Mouse (Mus musculus) gastrocnemius, adult 2 months (tissue): ENCODE results near the gene Tmem248. TPM values are rescaled to one million over a fixed set of nuclear protein-coding genes. Genes with fewer than 3 reads are reported as not detected.

Experiments used
- DNase-seq: peaks from one replicate; pipeline ENCODE4 v3.0.0; 2022
- H3K27ac ChIP-seq: fragments of 200-600 bp; 2 replicates; pipeline ENCODE4 v1.8.1; 2022; ENCODE audit warnings: mild to moderate bottlenecking
- H3K4me3 ChIP-seq: fragments of 200-600 bp; 2 replicates; pipeline ENCODE4 v1.8.1; 2022; ENCODE audit warnings: mild to moderate bottlenecking, moderate library complexity
- CTCF ChIP-seq: fragments of 200-600 bp; IDR thresholded peaks from 2 replicates; pipeline ENCODE4 v1.8.1; 2022; ENCODE audit warnings: antibody characterized with exemption, mild to moderate bottlenecking, moderate library complexity
- intact Hi-C: fragments of 180-260 bp; cut with DNase I; formaldehyde crosslinking; loops from one replicate; pipeline ENCODE4 v1.15.1; 2025
- long read RNA-seq, 2 experiments: library from polyadenylated mRNA; stranded (forward); transcript quantifications; one replicate each; pipeline ENCODE4 v2.0.0; 2021
- total RNA-seq, 2 experiments: library from RNA; stranded (reverse); gene quantifications; 2 replicates each; pipeline ENCODE4 v1.2.3; 2021

Tmem248 gene
- total RNA-seq = 10 to 100 TPM; 42.9 to 46.7 TPM
- long read RNA-seq, experiment 1, transcript Tmem248-202 (7 exons, 3,570 nt) = major isoform, 61 of 68 reads
- long read RNA-seq, experiment 1, partial matches to known transcripts = 1 of 68 reads
- long read RNA-seq, experiment 1, other reads (novel, unspliced or antisense) = 6 of 68 reads
- long read RNA-seq, experiment 2, transcript Tmem248-202 (7 exons, 3,570 nt) = major isoform, 80 of 88 reads
- long read RNA-seq, experiment 2, partial matches to known transcripts = 5 of 88 reads
- long read RNA-seq, experiment 2, other reads (novel, unspliced or antisense) = 3 of 88 reads

GRCm38 (mm10) chr5:130216781-130217180 lies at the start of gene Tmem248:
TSS of gene Tmem248 (plus strand) at chr5:130217081.
- intact Hi-C loops = no loop called here
- Histone ChIP-seq H3K4me3 (no peak within 1 kb of the TSS), H3K27ac (no peak within 1 kb of the TSS)
- no peak for DNase-seq
- peak; percentile 33; the same call in 1 of the 2 replicates for TF ChIP-seq CTCF

DNA sequence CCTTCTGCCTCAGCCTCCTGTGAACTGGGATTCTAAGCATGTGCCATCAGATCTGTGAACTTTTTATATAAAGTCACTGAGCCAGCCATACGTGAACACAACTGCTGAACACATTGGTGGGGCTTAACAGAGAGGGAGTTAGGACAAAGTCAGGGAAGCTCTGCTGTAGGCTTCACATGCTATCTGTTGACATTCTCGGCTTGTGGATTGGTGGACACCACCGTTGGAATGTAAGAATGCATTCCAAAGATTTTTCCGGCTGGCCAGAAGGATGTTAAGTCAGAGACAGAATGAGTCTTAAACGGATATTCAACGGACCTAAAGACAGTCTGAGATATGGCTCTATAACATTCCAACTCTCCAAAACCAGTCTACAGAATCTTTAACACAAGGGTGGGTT lies 47.8 kb upstream of the Tmem248 start:
- H3K27ac ChIP-seq = no peak overlapping the region
- intact Hi-C loops = no loop called here
- TF ChIP-seq CTCF = no peak
- DNase-seq = no peak
- H3K4me3 ChIP-seq = no peak overlapping the region

- TF ChIP-seq CTCF = no peak
- no peak for DNase-seq
- intact Hi-C loops = no loop called here
- Histone ChIP-seq H3K4me3 (peak overlapping the region; percentile 88), H3K27ac (peak overlapping the region; percentile 100)
These were observed 46.0 kb upstream of the Tmem248 start for GRCm38 (mm10) chr5:130170666-130171422.

GRCm38 (mm10) chr5:130171423-130171954 lies 45.4 kb upstream of the Tmem248 start, which contains the start of gene Rabgef1:
TSS of gene Rabgef1 (plus strand) at chr5:130171798.
- TF ChIP-seq CTCF = no peak
- peak within 1 kb of the TSS; percentile 88 for H3K4me3 ChIP-seq
- intact Hi-C loops = no loop called here

DNA sequence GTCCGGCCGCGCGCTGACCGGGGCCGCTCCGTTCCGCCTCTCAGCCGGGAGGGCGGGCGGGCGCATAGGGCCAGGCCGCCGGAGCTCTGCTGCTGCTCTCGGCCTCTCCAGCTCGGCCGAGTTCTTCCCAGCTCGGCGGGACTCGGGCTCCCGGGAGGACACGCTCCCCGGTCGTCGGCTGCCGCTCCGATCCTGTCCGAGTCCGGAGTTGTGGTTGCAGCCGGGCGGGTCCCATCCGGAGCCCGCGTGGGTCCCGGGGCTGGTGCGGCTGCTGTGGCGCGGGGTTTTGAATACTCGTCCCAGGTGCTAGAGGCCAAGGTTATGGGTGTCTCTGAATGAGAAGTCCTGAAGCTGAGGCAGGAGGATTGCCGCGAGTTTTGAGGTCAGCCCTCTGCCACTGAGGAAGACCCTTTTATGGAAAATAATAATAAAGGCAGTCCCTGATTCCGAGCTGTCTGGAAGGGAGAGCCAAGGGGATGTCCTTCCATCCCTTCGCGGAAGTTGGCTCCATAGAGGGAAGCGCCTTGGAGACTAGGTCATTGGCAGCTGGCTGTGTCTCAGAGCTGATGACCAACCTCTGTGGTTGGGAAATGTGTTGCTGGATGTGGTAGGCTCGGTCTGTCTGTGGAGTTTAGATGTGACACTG lies 44.8 kb upstream of the Tmem248 start:
- H3K27ac ChIP-seq = peak overlapping the region; percentile 100
- H3K4me3 ChIP-seq = peak overlapping the region; percentile 88
- peak; percentile 82 for DNase-seq
- no peak for TF ChIP-seq CTCF
- intact Hi-C loops = loop anchor here (2.0 kb wide), 1 partner anchor 25 kb away; no protein-coding TSS in a partner anchor

More at GRCm38 (mm10) chr5:130171423-130171954, 45.4 kb upstream of the Tmem248 start, which contains the start of gene Rabgef1:
- DNase-seq = peak; percentile 98
- H3K27ac ChIP-seq = peak within 1 kb of the TSS; percentile 100

GRCm38 (mm10) chr5:130173012-130173411 lies 43.9 kb upstream of the Tmem248 start:
- no peak for DNase-seq
- intact Hi-C loops = loop anchor here (2.0 kb wide), 1 partner anchor 24 kb away; no protein-coding TSS in a partner anchor
- no peak for TF ChIP-seq CTCF
- peak overlapping the region; percentile 88 for H3K4me3 ChIP-seq
- H3K27ac ChIP-seq = peak overlapping the region; percentile 100

DNA sequence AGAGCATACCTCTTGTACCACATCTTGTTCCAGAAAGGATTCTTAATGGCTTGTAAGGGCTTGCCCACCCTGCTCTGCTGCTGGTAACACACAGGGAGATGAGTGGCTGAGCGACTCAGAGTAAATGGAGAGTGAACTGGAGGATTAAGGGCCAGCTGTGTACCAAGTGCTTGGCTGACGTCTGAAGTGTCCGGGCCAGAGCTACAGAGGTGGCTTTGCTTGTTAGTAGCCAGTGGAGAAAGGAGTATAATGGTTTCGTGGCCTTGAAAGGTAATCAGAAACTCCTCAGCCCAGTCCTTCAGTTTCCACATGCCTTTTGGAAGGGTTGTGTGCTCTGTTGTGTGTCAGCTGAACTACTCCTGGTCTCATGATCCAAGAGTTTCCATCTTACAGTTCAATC lies 39.0 kb upstream of the Tmem248 start:
- Histone ChIP-seq H3K4me3 (peak overlapping the region; percentile 32), H3K27ac (peak overlapping the region; percentile 74)
- intact Hi-C loops = no loop called here
- no peak for TF ChIP-seq CTCF
- DNase-seq = peak; percentile 51

GRCm38 (mm10) chr5:130180362-130180761 lies 36.5 kb upstream of the Tmem248 start:
- intact Hi-C loops = no loop called here
- Histone ChIP-seq H3K4me3 (peak overlapping the region; percentile 13; the same call in 1 of the 2 replicates), H3K27ac (peak overlapping the region; percentile 83; the same call in 1 of the 2 replicates)
- no peak for DNase-seq
- no peak for TF ChIP-seq CTCF

DNA sequence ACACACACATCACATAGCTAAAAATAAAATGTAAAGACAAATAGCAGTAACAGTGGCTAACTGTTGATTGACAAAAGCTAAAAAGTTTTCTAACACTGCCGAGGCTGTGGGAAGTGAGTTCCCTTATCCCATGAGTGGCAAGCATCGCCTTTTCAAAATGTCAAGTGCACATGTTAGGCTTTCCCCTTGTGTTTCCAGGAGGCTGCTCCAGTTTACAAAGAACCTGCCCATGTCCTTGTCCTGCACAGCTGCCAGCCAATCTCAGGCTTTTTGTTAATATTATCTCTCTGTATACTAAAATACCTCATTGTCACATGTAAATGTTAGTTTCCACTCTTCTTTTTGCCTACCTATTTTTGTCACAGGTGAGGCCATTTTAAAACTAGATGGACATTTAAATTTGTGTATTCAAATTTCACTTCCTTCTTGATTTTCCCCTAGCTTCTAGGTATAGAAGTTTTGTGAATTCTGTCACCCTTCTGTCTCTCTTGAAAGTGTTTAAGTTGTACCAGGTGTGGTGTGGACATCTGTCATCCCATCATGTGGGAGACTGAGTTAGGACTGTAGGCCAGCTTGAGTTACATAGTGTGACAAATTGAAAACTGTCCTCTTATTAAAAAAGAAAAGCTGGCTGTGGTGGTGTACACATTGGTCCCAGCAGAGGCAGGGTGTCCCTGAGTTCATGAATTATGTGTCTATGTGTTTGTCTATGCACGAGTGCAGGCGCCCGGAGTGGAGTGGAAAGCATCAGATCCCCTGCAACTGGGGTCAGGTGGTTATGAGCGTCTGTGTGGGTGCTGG lies 34.9 kb upstream of the Tmem248 start:
- Histone ChIP-seq H3K27ac (peak overlapping the region; percentile 83), H3K4me3 (no peak overlapping the region; the same call in 1 of the 2 replicates)
- no peak for DNase-seq
- TF ChIP-seq CTCF = no peak
- intact Hi-C loops = no loop called here

GRCm38 (mm10) chr5:130182541-130182821 lies 34.4 kb upstream of the Tmem248 start:
- TF ChIP-seq CTCF = no peak
- no peak for DNase-seq
- Histone ChIP-seq H3K27ac (peak overlapping the region; percentile 83), H3K4me3 (no peak overlapping the region)
- intact Hi-C loops = no loop called here

DNA sequence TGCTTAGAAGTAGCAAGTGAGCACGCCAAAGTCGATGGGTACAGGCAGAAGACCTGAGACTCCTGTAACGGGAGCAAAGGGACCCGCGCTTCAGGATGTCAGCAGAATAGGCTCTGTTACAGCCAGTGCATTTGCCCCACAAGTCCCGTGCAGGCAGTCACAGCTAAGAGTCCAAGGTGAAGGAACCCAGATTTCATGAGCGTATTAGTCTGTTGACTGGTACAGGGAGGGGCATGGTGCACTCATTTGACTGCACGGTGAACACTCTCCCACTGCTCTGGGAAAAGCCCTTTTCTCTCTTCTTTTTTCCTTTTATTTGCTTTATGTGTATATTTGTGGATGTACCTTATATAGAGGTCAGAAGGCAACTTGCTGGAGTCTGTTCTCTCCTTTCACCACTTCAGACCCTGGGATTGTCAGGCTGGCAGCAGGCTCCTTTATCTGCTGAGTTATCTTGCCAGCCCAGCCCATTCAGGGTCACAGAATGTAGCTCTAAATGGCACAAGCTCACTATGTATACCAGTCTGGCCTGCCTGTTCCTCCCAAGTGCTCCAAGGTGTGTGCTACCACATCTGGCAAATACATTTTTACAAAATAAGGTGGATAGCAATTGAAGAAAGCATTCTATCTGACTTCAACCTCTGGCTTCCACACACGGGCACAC lies 32.6 kb upstream of the Tmem248 start:
- H3K27ac ChIP-seq = peak overlapping the region; percentile 83
- TF ChIP-seq CTCF = no peak
- H3K4me3 ChIP-seq = peak overlapping the region; percentile 41
- intact Hi-C loops = no loop called here
- DNase-seq = peak; percentile 38
